Mouse (Mus musculus): ENCODE results near the gene Ryr1. TPM values are rescaled to one million over a fixed set of nuclear protein-coding genes. Genes with fewer than 3 reads are reported as not detected.
"Not testable (repeated sequence)": the region's sequence is repeated elsewhere in the genome, so short reads cannot be mapped to it uniquely, and the experiment has no call there.

Gene Ryr1
- total and polyA plus RNA-seq, 2 experiments from 2014 or later, result 7.0 to 15.2 TPM

- Histone ChIP-seq H3K9me3 (ENCODE audit: low read length) (no peaks in the 10 kb centered on the region), H3K27me3 (ENCODE audit: insufficient read depth, low read length) (no peaks in the 10 kb centered on the region), H3K36me3 (ENCODE audit: insufficient read depth, low read length) (no peaks in the 10 kb centered on the region), H3K9ac (replicated peaks; ENCODE audit: low read length, poor library complexity, severe bottlenecking) (no peak overlapping the region), H3K4me1 (ENCODE audit: insufficient read depth, low read length) (no peaks in the 10 kb centered on the region), H3K4me2 (ENCODE audit: low read depth, low read length, poor library complexity, severe bottlenecking) (no peak overlapping the region), H3K27ac (ENCODE audit: low read depth, low read length) (no peak overlapping the region), H3K4me3 (ENCODE audit: low read depth, low read length) (no peak overlapping the region)
- no peak for TF ChIP-seq CTCF (IDR thresholded peaks at IDR 0.05)
- WGBS, result 67% methylated on average over 10 of the region's 10 CpGs
- DNase-seq (ENCODE audit: low spot score), result no peak
- no peak for ATAC-seq (ENCODE audit: low FRiP score)
These were observed 26.5 kb upstream of the Ryr1 start for GRCm38 (mm10) chr7:29151486-29151885.

- H3K4me3 ChIP-seq (ENCODE audit: low read depth, low read length), result no peak overlapping the region
- WGBS, result 92% methylated on average over 15 of the region's 15 CpGs
- no peaks in the 10 kb centered on the region for H3K27me3 ChIP-seq (ENCODE audit: insufficient read depth, low read length)
- DNase-seq (ENCODE audit: low spot score) (no peak), ATAC-seq (ENCODE audit: low FRiP score) (no peak)
- H3K4me1 ChIP-seq (ENCODE audit: insufficient read depth, low read length), result no peaks in the 10 kb centered on the region
- TF ChIP-seq CTCF (IDR thresholded peaks at IDR 0.05), result no peak
- no peak overlapping the region for H3K9ac ChIP-seq (replicated peaks; ENCODE audit: low read length, poor library complexity, severe bottlenecking)
- no peak overlapping the region for H3K27ac ChIP-seq (ENCODE audit: low read depth, low read length)
- no peak overlapping the region for H3K4me2 ChIP-seq (ENCODE audit: low read depth, low read length, poor library complexity, severe bottlenecking)
- no peaks in the 10 kb centered on the region for H3K36me3 ChIP-seq (ENCODE audit: insufficient read depth, low read length)
- no peaks in the 10 kb centered on the region for H3K9me3 ChIP-seq (ENCODE audit: low read length)
These were observed 23.8 kb upstream of the Ryr1 start for GRCm38 (mm10) chr7:29148771-29149170.

DNA sequence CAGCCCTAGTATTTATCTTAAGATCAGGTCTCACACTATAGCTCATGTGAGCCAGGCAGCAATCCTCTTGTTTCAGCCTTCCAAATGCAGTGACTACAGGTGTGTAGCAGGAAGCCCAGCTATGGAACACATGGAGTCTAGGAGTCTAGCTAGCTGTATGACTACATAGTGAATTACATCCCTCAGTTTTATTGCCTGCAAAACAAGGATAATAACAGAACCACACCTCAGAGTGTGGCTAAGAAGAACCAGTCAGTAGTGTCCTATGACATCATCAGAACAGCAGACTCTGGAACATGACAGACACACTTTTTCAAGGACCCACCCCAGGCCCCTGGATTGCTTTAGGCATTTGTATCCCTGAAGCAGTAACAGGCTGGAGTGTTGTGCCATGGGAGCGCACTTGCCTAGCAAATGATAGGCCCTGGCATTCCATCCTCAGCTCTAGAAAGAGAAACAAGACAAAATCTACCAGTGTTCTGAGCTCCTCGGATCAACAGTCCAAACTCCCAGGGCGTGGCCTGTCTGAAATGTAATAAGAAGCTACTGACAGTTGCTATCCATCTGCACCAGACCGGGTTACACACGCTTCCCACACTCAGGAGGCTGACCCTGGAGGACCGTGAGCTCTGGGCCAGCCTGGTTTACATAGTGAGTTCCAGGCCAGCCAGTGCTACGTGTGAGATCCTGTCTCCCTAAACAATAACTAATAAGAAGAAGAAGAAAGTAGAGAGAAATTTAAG, 21.8 kb upstream of the Ryr1 start:
- Histone ChIP-seq H3K4me2 (ENCODE audit: low read depth, low read length, poor library complexity, severe bottlenecking) (no peak overlapping the region), H3K36me3 (ENCODE audit: insufficient read depth, low read length) (no peaks in the 10 kb centered on the region), H3K4me3 (ENCODE audit: low read depth, low read length) (no peak overlapping the region), H3K9ac (replicated peaks; ENCODE audit: low read length, poor library complexity, severe bottlenecking) (no peak overlapping the region), H3K27ac (ENCODE audit: low read depth, low read length) (no peak overlapping the region), H3K27me3 (ENCODE audit: insufficient read depth, low read length) (no peaks in the 10 kb centered on the region), H3K9me3 (ENCODE audit: low read length) (no peaks in the 10 kb centered on the region), H3K4me1 (ENCODE audit: insufficient read depth, low read length) (no peaks in the 10 kb centered on the region)
- no peak for ATAC-seq (ENCODE audit: low FRiP score)
- no peak for DNase-seq (ENCODE audit: low spot score)
- no peak for TF ChIP-seq CTCF (IDR thresholded peaks at IDR 0.05)
- 89% methylated on average over 7 of the region's 7 CpGs for WGBS

- no peak for DNase-seq (ENCODE audit: low spot score)
These were observed 19.0 kb upstream of the Ryr1 start for GRCm38 (mm10) chr7:29144006-29144405.

DNA sequence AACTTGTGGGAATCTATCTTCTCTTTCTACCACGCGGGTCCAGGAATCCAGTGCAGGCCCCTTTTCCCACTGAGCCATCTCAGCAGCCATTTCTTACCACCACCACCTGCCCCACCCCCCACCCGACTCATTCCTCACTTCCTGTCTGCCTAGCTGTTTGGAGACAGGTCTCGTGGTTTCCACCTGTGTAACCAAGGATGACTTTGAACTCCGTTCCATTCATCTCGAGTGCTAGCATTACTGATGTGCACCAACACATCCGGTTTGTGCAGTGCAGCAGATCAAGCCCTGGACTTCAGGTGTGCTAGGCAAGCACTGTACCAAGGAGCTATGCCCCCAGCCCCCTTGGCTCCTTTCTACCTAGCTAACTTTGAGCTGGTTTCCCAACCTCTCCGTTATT, 16.4 kb upstream of the Ryr1 start:
- whole genome bisulfite sequencing, result 89% methylated on average over 8 of the region's 8 CpGs
- Histone ChIP-seq H3K27ac (ENCODE audit: low read depth, low read length) (no peak overlapping the region), H3K27me3 (ENCODE audit: insufficient read depth, low read length) (no peaks in the 10 kb centered on the region), H3K4me1 (ENCODE audit: insufficient read depth, low read length) (no peaks in the 10 kb centered on the region), H3K9ac (replicated peaks; ENCODE audit: low read length, poor library complexity, severe bottlenecking) (no peak overlapping the region), H3K4me3 (ENCODE audit: low read depth, low read length) (no peak overlapping the region), H3K9me3 (ENCODE audit: low read length) (no peaks in the 10 kb centered on the region), H3K36me3 (ENCODE audit: insufficient read depth, low read length) (no peaks in the 10 kb centered on the region), H3K4me2 (ENCODE audit: low read depth, low read length, poor library complexity, severe bottlenecking) (no peak overlapping the region)
- ATAC-seq (ENCODE audit: low FRiP score) (no peak), DNase-seq (ENCODE audit: low spot score) (no peak)
- no peak for TF ChIP-seq CTCF (IDR thresholded peaks at IDR 0.05)

More at GRCm38 (mm10) chr7:29144006-29144405, 19.0 kb upstream of the Ryr1 start:
- H3K9me3 ChIP-seq (ENCODE audit: low read length), result no peaks in the 10 kb centered on the region
- H3K4me1 ChIP-seq (ENCODE audit: insufficient read depth, low read length), result no peaks in the 10 kb centered on the region
- H3K4me3 ChIP-seq (ENCODE audit: low read depth, low read length), result no peak overlapping the region
- H3K4me2 ChIP-seq (ENCODE audit: low read depth, low read length, poor library complexity, severe bottlenecking), result no peak overlapping the region
- ATAC-seq (ENCODE audit: low FRiP score), result no peak
- 93% methylated on average over 4 of the region's 4 CpGs for WGBS
- H3K36me3 ChIP-seq (ENCODE audit: insufficient read depth, low read length), result no peaks in the 10 kb centered on the region
- H3K27ac ChIP-seq (ENCODE audit: low read depth, low read length), result no peak overlapping the region
- no peak for TF ChIP-seq CTCF (IDR thresholded peaks at IDR 0.05)
- no peaks in the 10 kb centered on the region for H3K27me3 ChIP-seq (ENCODE audit: insufficient read depth, low read length)
- no peak overlapping the region for H3K9ac ChIP-seq (replicated peaks; ENCODE audit: low read length, poor library complexity, severe bottlenecking)

GRCm38 (mm10) chr7:29139237-29139636, 14.3 kb upstream of the Ryr1 start:
- not testable (repeated sequence) for H3K9me3 ChIP-seq (ENCODE audit: low read length); ATAC-seq (ENCODE audit: low FRiP score); H3K4me2 ChIP-seq (ENCODE audit: low read depth, low read length, poor library complexity, severe bottlenecking); H3K4me3 ChIP-seq (ENCODE audit: low read depth, low read length); H3K36me3 ChIP-seq (ENCODE audit: insufficient read depth, low read length); H3K9ac ChIP-seq (replicated peaks; ENCODE audit: low read length, poor library complexity, severe bottlenecking); H3K4me1 ChIP-seq (ENCODE audit: insufficient read depth, low read length); DNase-seq (ENCODE audit: low spot score); H3K27ac ChIP-seq (ENCODE audit: low read depth, low read length); H3K27me3 ChIP-seq (ENCODE audit: insufficient read depth, low read length)
- 92% methylated on average over 3 of the region's 4 CpGs for WGBS
